Mouse (Mus musculus) c-Kit-positive CD71-negative TER-119-negative erythroid progenitor cells, embryonic 14.5 days (primary cell): ENCODE data around the gene Acad11.

Experiments
- DNase-seq: peaks from one replicate; pipeline ENCODE4 v3.0.0-alpha.2; 2013; ENCODE audit warnings: low read depth

Gene Acad11

GRCm38 (mm10) chr9:104146683-104147082 is 83.5 kb downstream of the Acad11 start:
- DNase-seq: no peak

- DNase-seq: no peak
Measured at GRCm38 (mm10) chr9:104148969-104149368, 85.8 kb downstream of the Acad11 start.

GRCm38 (mm10) chr9:104152121-104152520 is 88.9 kb downstream of the Acad11 start:
- DNase-seq: no peak

- DNase-seq: no peak
Measured at GRCm38 (mm10) chr9:104155100-104155715, 92.0 kb downstream of the Acad11 start.

- no peak for DNase-seq
Measured at GRCm38 (mm10) chr9:104156506-104156905, 93.3 kb downstream of the Acad11 start.

- no peak for DNase-seq
Measured at GRCm38 (mm10) chr9:104157291-104157690, 94.1 kb downstream of the Acad11 start.

GRCm38 (mm10) chr9:104161117-104161516 is 97.9 kb downstream of the Acad11 start:
- no peak for DNase-seq

- DNase-seq: no peak
Measured at GRCm38 (mm10) chr9:104164194-104164593, 101.0 kb downstream of the Acad11 start.

- no peak for DNase-seq
Measured at GRCm38 (mm10) chr9:104165926-104166325, 102.7 kb downstream of the Acad11 start.

GRCm38 (mm10) chr9:104169986-104170385 is 106.8 kb downstream of the Acad11 start:
- DNase-seq: no peak

GRCm38 (mm10) chr9:104171651-104172050 is 108.5 kb downstream of the Acad11 start:
- DNase-seq: no peak

GRCm38 (mm10) chr9:104172342-104172741 is 109.2 kb downstream of the Acad11 start:
- DNase-seq: no peak
